Comparison of ENCODE assay signal across 15 mouse cellular contexts in the genomic region with DNA sequence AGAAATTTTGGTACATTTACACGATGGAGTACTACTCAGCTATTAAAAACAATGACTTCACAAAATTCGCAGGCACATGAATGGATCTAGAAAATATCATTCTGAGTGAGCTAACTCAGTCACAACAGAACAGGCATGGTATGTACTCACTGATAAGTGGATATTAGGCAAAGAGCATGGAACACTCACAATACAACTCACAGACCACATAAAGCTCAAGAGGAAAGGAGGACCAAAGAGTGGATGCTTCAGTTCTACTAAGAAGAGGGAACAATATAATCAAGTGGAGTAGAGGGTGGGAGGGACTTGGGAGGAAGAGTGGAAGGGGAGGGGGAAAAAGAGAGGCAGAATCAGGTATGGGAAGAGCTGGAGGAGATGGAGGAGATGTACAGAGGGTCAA.
"Had no signal": no experiment of that assay in that cellular context is flagged by ENCODE, and none has a peak within 500 bp of the region (broad histone marks: within the 10 kb centered on the region; RNA-seq: fewer than 3 reads in every experiment).

No protein-coding gene starts in this region.

- H3K27me3 ChIP-seq: neural tube, embryonic 15.5 days; stomach, embryonic 15.5 days had no signal

- DNase-seq: retina, postnatal 1 day; right cerebral cortex, adult 18-20 months; right cerebral cortex, postnatal 14 days; right cerebral cortex, postnatal 25 days; right cerebral cortex, postnatal 4 days; spleen, adult 18-20 months; thymus, adult 18-20 months; thymus, adult 2 months; thymus, postnatal 14 days; thymus, postnatal 25 days; thymus, postnatal 36 days; thymus, postnatal 4 days had no signal

- H3K9me3 ChIP-seq: neural tube, embryonic 15.5 days; stomach, embryonic 15.5 days had no signal

- H3K4me1 ChIP-seq: stomach, embryonic 15.5 days had no signal

- H3K9ac ChIP-seq: neural tube, embryonic 15.5 days; stomach, embryonic 15.5 days had no signal

- H3K4me3 ChIP-seq: neural tube, embryonic 15.5 days; stomach, embryonic 15.5 days had no signal

- H3K27ac ChIP-seq: neural tube, embryonic 15.5 days; stomach, embryonic 15.5 days; stomach, postnatal 0 days had no signal

- H3K36me3 ChIP-seq: neural tube, embryonic 15.5 days; stomach, embryonic 15.5 days had no signal

- H3K4me2 ChIP-seq: neural tube, embryonic 15.5 days; stomach, embryonic 15.5 days had no signal
